Mouse (Mus musculus): ENCODE data around the gene Iffo2. TPM values are rescaled to one million over a fixed set of nuclear protein-coding genes. Genes with fewer than 3 reads are reported as not detected.

Gene Iffo2
- polyA plus RNA-seq, 1 experiment from 2014 or later = 6.1 TPM

- Histone ChIP-seq H3K27me3 (no peaks in the 10 kb centered on the region), H3K9me3 (no peaks in the 10 kb centered on the region), H3K4me2 (replicated peaks) (peak overlapping the region; percentile 17; the same call in 1 of the 2 replicates), H3K27ac (peak overlapping the region; percentile 93), H3K4me3 (no peak overlapping the region), H3K9ac (peak overlapping the region; percentile 15; the same call in 1 of the 2 replicates), H3K36me3 (no peaks in the 10 kb centered on the region), H3K4me1 (peaks cover 77% of the 10 kb centered on the region)
- no peak for ATAC-seq (ENCODE audit: insufficient number of reproducible peaks, insufficient read depth, low FRiP score, low TSS enrichment)
- 41% methylated on average over 20 of the region's 20 CpGs for WGBS
Measured at GRCm38 (mm10) chr4:139597286-139598284, 67.2 kb downstream of the Iffo2 start.

GRCm38 (mm10) chr4:139598356-139598755 is 68.0 kb downstream of the Iffo2 start:
- Histone ChIP-seq H3K27me3 (no peaks in the 10 kb centered on the region), H3K4me2 (replicated peaks) (peak overlapping the region; percentile 42), H3K27ac (peak overlapping the region; percentile 93), H3K4me1 (peaks cover 78% of the 10 kb centered on the region), H3K9me3 (no peaks in the 10 kb centered on the region), H3K9ac (no peak overlapping the region), H3K4me3 (no peak overlapping the region), H3K36me3 (no peaks in the 10 kb centered on the region)
- no peak for ATAC-seq (ENCODE audit: insufficient number of reproducible peaks, insufficient read depth, low FRiP score, low TSS enrichment)
- WGBS = 24% methylated on average over 13 of the region's 13 CpGs

DNA sequence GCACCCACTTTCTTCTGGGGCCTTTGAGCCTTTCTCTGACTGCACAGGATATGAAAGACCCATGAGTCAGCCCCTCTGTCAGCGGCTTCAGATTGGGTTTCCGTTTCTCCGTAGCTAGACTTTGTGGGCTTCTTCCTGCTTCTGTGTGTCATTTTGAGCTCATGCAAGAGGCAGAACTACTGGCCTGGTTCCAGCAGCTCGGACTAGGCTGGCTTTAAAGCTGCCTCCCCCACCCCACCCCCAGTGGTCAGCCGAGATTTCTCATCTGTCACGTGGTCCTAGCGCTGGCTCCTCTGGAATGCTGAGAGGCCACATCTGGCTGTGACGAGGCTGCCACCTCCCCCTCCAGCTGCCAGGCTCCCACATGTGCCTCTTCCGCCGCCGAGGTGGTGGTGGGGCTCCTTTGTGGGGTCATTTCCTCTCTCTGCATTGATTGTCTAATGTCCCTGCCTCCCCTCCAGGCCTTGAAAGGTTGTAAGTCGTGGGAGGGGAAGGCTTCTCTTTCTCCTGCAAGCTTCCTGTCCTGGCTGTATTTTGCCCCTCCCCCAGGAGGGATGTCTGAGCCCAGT is 68.7 kb downstream of the Iffo2 start:
- Histone ChIP-seq H3K4me3 (peak overlapping the region; percentile 4; the same call in 1 of the 2 replicates), H3K4me1 (peaks cover 76% of the 10 kb centered on the region)
- peak; percentile 37; the same call in 1 of the 2 replicates for ATAC-seq (ENCODE audit: insufficient number of reproducible peaks, insufficient read depth, low FRiP score, low TSS enrichment)

DNA sequence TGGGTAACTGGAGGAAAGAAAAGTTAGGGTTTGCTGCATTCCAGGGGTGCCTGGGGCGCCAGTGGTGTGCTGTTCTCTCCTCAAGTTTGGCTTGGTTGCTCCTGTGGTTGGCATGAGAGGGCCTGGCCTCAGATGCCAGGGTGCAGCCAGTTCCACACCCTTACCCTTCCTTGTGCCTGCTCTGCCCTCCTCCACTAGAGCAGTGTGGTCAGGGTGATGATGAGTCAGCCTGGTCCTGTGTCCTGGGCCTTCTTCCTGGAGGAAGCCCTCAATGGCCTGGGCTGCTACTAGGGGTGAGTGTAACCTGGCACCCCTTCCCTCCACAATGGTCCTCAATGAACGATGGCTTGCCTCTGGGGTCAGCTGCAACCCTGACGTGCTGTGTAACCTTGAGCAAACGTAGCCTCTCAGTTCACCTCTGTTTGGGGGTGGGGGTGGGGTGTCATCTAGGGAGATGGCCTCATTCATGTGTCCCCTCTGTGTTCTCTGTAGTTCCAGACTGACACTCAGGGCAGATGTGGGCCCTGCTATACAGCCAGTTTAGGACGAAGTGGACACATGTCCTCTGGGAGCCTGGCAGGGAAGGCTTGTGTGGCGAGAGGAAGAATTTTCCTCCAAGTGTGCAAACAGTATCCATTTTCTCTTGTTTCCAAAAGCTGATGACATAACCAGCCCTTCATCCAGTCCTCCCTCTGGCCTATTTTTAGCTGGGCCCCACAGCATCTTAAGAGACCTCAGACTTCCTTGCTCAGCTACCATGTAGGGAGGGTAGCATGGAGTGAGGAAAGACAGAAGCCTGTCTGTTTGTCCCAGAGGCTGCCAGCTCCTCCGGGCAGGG is 71.4 kb downstream of the Iffo2 start:
- Histone ChIP-seq H3K27ac (peak overlapping the region; percentile 74), H3K4me3 (no peak overlapping the region), H3K9ac (no peak overlapping the region), H3K9me3 (no peaks in the 10 kb centered on the region), H3K4me1 (peaks cover 52% of the 10 kb centered on the region), H3K27me3 (no peaks in the 10 kb centered on the region), H3K36me3 (peaks cover 3% of the 10 kb centered on the region; the same call in 1 of the 2 replicates), H3K4me2 (replicated peaks) (no peak overlapping the region)
- WGBS = 54% methylated on average over 7 of the region's 7 CpGs
- no peak for ATAC-seq (ENCODE audit: insufficient number of reproducible peaks, insufficient read depth, low FRiP score, low TSS enrichment)

More for the DNA sequence above, 68.7 kb downstream of the Iffo2 start:
- Histone ChIP-seq H3K9ac (peak overlapping the region; percentile 17; the same call in 1 of the 2 replicates), H3K4me2 (replicated peaks) (peak overlapping the region; percentile 42), H3K27ac (peak overlapping the region; percentile 93), H3K27me3 (no peaks in the 10 kb centered on the region), H3K9me3 (no peaks in the 10 kb centered on the region), H3K36me3 (no peaks in the 10 kb centered on the region)
- WGBS = 0% methylated on average over 12 of the region's 12 CpGs

DNA sequence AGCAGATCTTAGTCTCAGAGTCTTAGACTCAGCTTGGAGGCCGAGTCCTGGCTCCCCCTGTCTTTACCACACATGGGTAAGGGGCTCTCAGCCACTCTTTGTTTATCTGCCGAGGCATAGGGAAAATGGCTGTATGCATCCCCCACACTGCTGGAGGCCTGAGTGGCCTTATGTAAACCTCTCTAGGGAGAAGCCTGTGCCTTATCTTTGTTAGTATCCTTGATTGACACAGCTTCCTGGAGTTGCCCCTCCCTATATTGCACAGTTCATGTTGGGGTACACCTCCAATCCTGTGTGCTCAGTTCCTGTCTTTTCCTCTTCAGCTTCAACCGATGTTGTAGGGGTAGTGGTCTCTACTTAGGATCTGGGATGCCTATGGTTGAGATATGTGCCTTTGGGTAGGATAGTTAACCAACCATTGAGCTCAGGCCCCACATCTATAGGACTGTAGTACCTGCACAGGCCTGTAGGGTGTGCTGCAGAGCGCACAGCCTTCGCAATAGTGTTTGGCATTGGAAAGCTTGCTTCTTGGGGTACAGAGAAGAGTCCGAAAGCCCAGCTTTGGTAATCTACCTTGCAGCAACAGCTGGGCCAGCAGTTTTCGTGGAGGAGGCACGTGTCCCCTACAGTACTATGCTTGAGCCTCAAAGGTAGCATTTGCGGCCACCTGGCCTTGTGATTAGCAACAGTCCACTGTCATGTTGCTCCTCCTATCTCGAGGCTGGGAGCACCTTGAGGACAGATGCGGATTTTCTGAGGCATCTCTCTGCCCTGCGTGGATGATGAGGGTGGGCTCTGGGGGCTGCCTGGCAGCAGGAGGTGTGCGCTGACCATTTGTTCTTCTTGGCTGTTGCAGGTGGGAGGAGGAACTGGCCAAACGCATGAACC is 72.3 kb downstream of the Iffo2 start, which contains the start of gene Gm21969:
TSS of gene Gm21969 (plus strand) at position 830 of the 888 bp plus-strand sequence.
- H3K4me1 ChIP-seq = peaks cover 44% of the 10 kb centered on the region

GRCm38 (mm10) chr4:139605216-139605615 is 74.9 kb downstream of the Iffo2 start:
- H3K4me2 ChIP-seq (replicated peaks) = no peak overlapping the region
- no peak overlapping the region for H3K27ac ChIP-seq
- 90% methylated on average over 11 of the region's 11 CpGs for WGBS
- H3K27me3 ChIP-seq = no peaks in the 10 kb centered on the region
- H3K9me3 ChIP-seq = no peaks in the 10 kb centered on the region
- peaks cover 12% of the 10 kb centered on the region for H3K36me3 ChIP-seq
- H3K9ac ChIP-seq = no peak overlapping the region
- no peak for ATAC-seq (ENCODE audit: insufficient number of reproducible peaks, insufficient read depth, low FRiP score, low TSS enrichment)
- H3K4me3 ChIP-seq = no peak overlapping the region
- peaks cover 18% of the 10 kb centered on the region for H3K4me1 ChIP-seq

More for the DNA sequence above, 72.3 kb downstream of the Iffo2 start, which contains the start of gene Gm21969:
- Histone ChIP-seq H3K9ac (no peak within 1 kb of the TSS), H3K36me3 (peaks cover 9% of the 10 kb centered on the region; the same call in 1 of the 2 replicates), H3K4me3 (no peak within 1 kb of the TSS), H3K27me3 (no peaks in the 10 kb centered on the region), H3K27ac (peak within 1 kb of the TSS; percentile 74), H3K9me3 (no peaks in the 10 kb centered on the region), H3K4me2 (replicated peaks) (no peak within 1 kb of the TSS)
- ATAC-seq (ENCODE audit: insufficient number of reproducible peaks, insufficient read depth, low FRiP score, low TSS enrichment) = no peak
- 54% methylated on average over 14 of the region's 14 CpGs for WGBS

DNA sequence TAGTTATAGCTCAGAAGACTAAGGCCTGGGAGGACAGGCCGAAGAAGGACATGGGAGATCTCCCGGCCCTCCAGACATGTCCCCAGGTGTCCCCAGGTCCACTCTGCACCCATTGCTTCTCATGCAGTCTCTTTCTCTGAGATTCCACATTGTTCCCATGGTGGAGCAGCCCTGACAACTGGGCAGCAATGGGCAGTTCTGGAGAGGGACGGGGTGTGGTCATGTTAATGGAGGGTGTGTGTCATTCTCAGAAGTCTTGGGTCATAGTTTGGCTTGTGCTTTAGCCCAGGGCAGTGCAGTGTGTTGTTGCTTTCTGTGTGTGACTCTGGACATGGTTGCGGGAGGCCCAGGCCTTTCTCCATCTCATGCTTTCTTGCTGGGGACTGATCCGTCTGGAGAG is 76.4 kb downstream of the Iffo2 start:
- Histone ChIP-seq H3K4me2 (replicated peaks) (no peak overlapping the region), H3K36me3 (peaks cover 12% of the 10 kb centered on the region), H3K27ac (no peak overlapping the region), H3K4me3 (no peak overlapping the region), H3K4me1 (peaks cover 15% of the 10 kb centered on the region), H3K9ac (no peak overlapping the region), H3K27me3 (no peaks in the 10 kb centered on the region), H3K9me3 (no peaks in the 10 kb centered on the region)
- ATAC-seq (ENCODE audit: insufficient number of reproducible peaks, insufficient read depth, low FRiP score, low TSS enrichment) = no peak
- 93% methylated on average over 5 of the region's 5 CpGs for WGBS

- Histone ChIP-seq H3K36me3 (peaks cover 24% of the 10 kb centered on the region), H3K9me3 (no peaks in the 10 kb centered on the region), H3K9ac (no peak overlapping the region), H3K27ac (no peak overlapping the region), H3K4me1 (peaks cover 6% of the 10 kb centered on the region; the same call in 1 of the 2 replicates), H3K4me2 (replicated peaks) (no peak overlapping the region), H3K27me3 (no peaks in the 10 kb centered on the region), H3K4me3 (no peak overlapping the region)
- 75% methylated on average over 4 of the region's 4 CpGs for WGBS
- no peak for ATAC-seq (ENCODE audit: insufficient number of reproducible peaks, insufficient read depth, low FRiP score, low TSS enrichment)
Measured at GRCm38 (mm10) chr4:139608975-139609374, 78.6 kb downstream of the Iffo2 start.

GRCm38 (mm10) chr4:139610954-139611353 is 80.6 kb downstream of the Iffo2 start:
- Histone ChIP-seq H3K4me3 (no peak overlapping the region), H3K9me3 (no peaks in the 10 kb centered on the region), H3K27me3 (no peaks in the 10 kb centered on the region), H3K27ac (peak overlapping the region; percentile 50), H3K36me3 (peaks cover 36% of the 10 kb centered on the region), H3K4me2 (replicated peaks) (peak overlapping the region; percentile 41), H3K4me1 (peaks cover 6% of the 10 kb centered on the region; the same call in 1 of the 2 replicates), H3K9ac (no peak overlapping the region)
- WGBS = 37% methylated on average over 6 of the region's 6 CpGs
- ATAC-seq (ENCODE audit: insufficient number of reproducible peaks, insufficient read depth, low FRiP score, low TSS enrichment) = no peak

DNA sequence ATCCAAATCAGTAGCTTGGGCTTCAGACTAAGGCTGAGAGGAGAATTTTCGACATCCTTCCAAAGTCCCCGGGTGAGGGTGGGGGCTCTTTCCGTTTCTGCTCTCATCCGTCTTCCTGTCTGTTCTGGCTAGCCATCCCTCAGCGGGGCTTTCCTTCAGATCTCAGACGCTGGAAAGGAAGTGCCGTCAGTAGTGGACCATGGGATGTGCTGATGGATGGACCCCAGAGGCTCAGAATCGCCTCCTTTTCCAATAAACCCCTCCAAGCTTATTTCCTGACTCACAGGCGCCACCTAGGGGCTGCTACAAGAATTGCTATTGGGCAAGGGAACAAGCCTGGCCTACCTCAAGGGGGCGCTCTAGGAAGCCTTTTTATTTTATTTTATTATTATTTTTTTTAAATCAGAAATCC is 81.2 kb downstream of the Iffo2 start:
- no peaks in the 10 kb centered on the region for H3K9me3 ChIP-seq
- H3K27me3 ChIP-seq = no peaks in the 10 kb centered on the region
- peaks cover 35% of the 10 kb centered on the region for H3K36me3 ChIP-seq
- 6% methylated on average over 10 of the region's 10 CpGs for WGBS
- H3K27ac ChIP-seq = peak overlapping the region; percentile 50; the same call in 1 of the 2 replicates
- peak overlapping the region; percentile 41 for H3K4me2 ChIP-seq (replicated peaks)
- H3K4me3 ChIP-seq = no peak overlapping the region
- H3K4me1 ChIP-seq = peaks cover 6% of the 10 kb centered on the region; the same call in 1 of the 2 replicates
- ATAC-seq (ENCODE audit: insufficient number of reproducible peaks, insufficient read depth, low FRiP score, low TSS enrichment) = peak; percentile 36; the same call in 1 of the 2 replicates
- no peak overlapping the region for H3K9ac ChIP-seq
